Mouse (Mus musculus) CD4-positive, CD25-positive, alpha-beta regulatory T cell, adult 2 months (primary cell): ENCODE results near the gene Pms1.

Experiments used
- DNase-seq: peaks from one replicate; pipeline ENCODE4 v3.0.0-alpha.2; 2012; ENCODE audit warnings: low read depth, low spot score

Gene Pms1

DNA sequence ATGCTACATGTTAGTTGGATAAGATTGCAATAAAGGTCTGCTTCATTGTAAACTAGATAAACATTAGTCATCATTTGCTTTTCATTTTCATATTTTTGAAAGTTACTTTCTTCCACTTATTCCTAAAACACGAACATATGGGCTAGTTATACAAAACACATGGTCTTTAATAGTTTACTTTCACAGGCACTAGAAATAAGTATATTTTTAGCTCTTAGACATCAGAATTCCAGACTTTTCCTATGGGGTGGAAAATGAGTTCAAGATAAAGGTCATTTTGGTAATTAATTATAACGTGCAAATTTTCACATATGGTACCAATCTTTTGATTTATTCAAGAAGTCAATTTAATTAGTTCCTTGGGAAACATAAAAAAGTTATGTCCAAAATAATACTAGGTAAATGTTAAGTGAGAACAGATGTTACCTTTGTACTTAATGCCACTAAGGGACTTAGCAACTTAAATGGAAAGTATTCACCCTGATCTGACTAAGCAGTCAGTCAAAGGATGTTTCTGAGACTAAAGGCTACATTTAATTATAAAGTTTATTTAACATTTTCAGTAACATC lies 95.1 kb downstream of the Pms1 start:
- DNase-seq: no peak

DNA sequence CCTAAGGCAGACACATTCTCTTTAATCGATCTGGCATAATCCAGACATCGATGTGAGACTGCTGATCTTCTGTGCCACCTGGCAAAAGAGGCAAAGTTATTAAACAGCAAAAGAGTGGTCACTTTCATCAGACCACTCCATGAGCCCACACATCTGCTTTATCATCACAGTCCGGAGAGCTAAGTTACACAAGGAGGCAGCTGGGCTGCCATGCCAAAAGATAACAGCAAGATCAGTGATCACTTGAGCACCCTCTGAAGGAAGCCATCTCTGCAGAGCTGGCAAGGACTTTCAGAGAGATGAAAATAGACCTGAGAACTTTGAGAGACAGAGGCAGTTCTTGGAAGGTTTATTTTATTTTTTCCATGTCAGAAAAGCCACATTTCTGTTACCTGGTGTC lies 102.3 kb downstream of the Pms1 start:
- DNase-seq: no peak

DNA sequence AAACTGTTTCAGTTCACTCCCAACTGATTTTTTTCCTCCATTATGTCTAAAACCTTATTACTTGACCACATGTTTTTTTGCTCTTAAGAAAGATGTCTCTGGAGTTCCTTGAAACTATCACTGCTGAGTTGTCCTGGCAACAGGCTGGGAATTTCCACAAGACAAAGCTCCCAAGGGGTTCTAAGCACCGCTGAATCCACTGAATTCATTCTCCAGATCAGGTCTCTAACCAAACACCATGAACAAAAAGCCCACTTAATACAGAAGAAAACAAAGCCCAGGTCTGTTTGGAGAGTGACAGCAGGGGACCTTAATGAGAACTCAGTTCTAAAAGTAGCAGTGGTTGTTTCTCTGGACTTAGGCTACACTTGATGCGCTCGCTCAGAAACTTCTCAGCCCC lies 105.6 kb downstream of the Pms1 start:
- no peak for DNase-seq

DNA sequence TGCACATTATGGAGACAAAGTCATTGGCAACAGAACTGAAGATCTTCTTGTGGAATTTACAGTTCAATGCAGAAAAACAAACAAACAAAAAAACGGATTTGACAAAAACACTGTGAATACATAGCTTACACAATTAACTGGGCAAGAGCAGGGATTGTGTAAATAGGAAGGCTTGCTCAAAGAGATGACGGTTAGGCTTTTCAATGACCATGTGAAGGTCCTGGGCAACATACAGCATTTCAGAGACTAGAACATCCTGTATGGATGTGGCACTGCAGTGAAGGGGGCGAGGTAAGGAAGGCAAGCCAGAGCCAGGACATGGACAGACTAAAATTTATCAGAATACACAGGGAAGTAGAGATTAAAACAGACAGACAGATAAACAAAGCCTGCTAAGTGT lies 107.2 kb downstream of the Pms1 start:
- no peak for DNase-seq

DNA sequence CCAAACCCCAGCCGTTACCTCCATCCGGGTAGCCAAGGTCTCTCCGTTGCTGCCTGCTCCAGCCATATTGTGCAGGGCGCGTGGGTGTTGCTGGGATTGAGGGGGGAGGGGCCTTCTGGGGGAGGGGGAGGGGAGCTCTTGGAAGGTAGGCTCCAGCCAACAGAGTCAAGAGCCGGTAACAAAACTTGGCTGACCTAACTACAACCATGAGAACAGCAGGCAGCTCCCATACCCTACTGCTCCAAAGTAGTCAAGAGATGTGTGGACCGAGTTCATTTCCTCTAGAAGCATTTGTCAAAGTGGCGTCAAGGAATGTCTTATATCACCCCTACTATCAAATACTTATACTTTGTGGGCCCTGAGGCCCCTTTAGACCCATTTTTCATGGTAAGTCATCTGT lies 109.3 kb downstream of the Pms1 start, which contains the start of gene 1700019A02Rik:
1700019A02Rik (minus strand) TSS at position 101 of the 400 bp plus-strand sequence.
- no peak for DNase-seq

DNA sequence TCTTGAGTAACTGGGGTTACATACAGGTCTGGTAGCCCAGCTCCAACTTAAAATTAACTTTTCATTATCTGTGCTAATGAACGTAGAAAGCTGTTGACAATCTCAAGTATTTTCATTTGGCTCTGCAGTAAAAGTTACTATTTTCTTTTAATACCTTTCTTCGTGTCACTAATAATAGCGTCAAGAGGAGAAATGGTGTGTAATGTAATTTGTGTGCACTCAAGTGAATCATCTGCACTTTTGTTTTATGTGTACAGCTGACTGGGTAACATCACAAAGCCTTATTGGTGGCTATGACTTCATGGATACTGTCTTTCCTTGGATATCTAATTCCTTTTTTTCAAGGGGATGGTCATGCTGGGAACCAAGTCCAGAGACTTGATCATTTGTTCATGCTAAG lies 110.5 kb downstream of the Pms1 start:
- DNase-seq: no peak

DNA sequence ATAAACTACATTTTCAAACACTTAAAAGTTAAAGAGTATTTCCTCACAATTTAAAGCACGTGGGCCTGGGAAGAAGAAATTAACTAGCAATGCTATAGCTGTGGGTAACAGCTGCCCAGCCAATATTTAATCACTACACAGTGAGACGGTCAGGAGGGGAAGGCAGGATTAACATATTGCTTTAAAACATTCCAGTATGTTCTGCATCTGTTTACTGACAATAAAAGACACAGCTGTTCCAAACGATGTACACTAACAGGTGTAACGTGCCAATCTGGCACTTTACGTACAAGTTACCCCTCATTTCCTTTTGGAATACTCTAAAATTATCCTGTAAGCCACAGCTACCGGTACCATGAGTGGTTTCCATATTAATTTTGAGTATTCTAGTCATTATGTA lies 139.1 kb downstream of the Pms1 start:
- no peak for DNase-seq
